Mouse (Mus musculus): Measurements from ENCODE around the gene Syn3. TPM values are rescaled to one million over a fixed set of nuclear protein-coding genes. Genes with fewer than 3 reads are reported as not detected.

Gene Syn3
- polyA plus RNA-seq, 2 experiments, result 0.11 to 0.14 TPM

DNA sequence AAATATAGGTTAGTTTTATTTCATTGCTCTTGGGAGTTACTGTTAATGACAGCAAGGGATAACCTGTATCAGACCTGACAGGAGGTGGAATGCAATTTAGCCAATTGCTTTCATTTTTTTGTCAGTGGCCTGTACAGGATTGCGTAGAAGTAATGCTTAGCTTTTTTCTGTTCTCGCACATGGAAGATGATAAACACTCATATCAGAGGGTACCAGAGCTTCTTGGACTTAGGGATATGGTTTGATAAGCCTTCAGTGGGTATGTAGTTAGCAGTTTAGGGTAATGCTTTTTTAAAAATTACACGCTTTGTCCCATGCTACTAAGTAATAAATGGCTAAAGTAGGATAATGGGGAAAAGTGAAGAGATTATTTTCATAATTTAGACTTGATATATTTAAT, 472.3 kb downstream of the Syn3 start:
- ATAC-seq (ENCODE audit: insufficient read depth) (peak; percentile 80), DNase-seq (ENCODE audit: low read depth in 3 of 3, low spot score in 3 of 3) (peak; percentile 87 to 93 (median 87))
- no peaks in the 10 kb centered on the region for H3K9me3 ChIP-seq (ENCODE audit: control insufficient read depth, low read length)
- H3K4me3 ChIP-seq (ENCODE audit: insufficient read depth in 1 of 2, low read depth in 2 of 2, low read length in 2 of 2), result peak overlapping the region in 1 of 2 experiments; percentile 38; a peak in 2 of 4 replicates
- peaks cover 21 to 31% of the 10 kb centered on the region in 2 experiments for H3K4me1 ChIP-seq (replicated peaks; ENCODE audit: control insufficient read depth in 2 of 2, insufficient read depth in 2 of 2, low read length in 1 of 2)
- H3K27ac ChIP-seq, result peak overlapping the region; percentile 98
- no peak overlapping the region; the same call in 1 of the 2 replicates for H3K9ac ChIP-seq (replicated peaks)
- peak overlapping the region; percentile 90 for H3K4me2 ChIP-seq (ENCODE audit: low read depth)
- H3K36me3 ChIP-seq (replicated peaks; ENCODE audit: control insufficient read depth, insufficient read depth, low read depth), result peaks cover 47% of the 10 kb centered on the region
- no peaks in the 10 kb centered on the region for H3K27me3 ChIP-seq (ENCODE audit: control insufficient read depth, insufficient read depth, low read length)
- no peak for TF ChIP-seq CTCF (IDR thresholded peaks at IDR 0.05; ENCODE audit: low read depth)
- peak; percentile 98 for TF ChIP-seq EP300 (IDR thresholded peaks at IDR 0.05; ENCODE audit: low read depth)
- WGBS (ENCODE audit: insufficient replicate concordance), result 8% methylated on average over 3 of the region's 3 CpGs

DNA sequence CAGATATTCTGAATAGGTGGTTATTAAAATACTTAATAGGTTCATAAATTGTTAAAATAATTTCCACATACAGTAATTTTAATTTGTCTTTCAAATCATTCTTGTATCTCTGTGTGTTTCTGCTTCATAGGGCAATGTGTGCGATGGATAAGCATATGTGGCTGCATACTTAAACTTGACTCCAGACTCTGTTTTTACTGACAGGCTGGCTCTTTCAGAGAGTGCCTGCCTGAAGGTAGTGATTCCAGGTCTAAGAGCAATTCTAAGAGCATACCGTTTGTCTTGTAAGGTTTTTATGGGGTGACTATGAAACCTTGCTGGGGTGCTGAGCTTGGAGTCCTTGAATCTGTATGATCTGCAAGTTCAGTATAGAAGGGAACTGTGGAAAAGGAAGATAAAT, 472.8 kb downstream of the Syn3 start:
- Histone ChIP-seq H3K27ac (peak overlapping the region; percentile 98), H3K4me3 (ENCODE audit: insufficient read depth in 1 of 2, low read depth in 2 of 2, low read length in 2 of 2) (peak overlapping the region; percentile 2 to 38; a peak in 3 of 4 replicates), H3K9ac (replicated peaks) (peak overlapping the region; percentile 27), H3K4me1 (replicated peaks; ENCODE audit: control insufficient read depth in 2 of 2, insufficient read depth in 2 of 2, low read length in 1 of 2) (peaks cover 21 to 33% of the 10 kb centered on the region in 2 experiments), H3K4me2 (ENCODE audit: low read depth) (peak overlapping the region; percentile 90), H3K27me3 (ENCODE audit: control insufficient read depth, insufficient read depth, low read length) (no peaks in the 10 kb centered on the region), H3K9me3 (ENCODE audit: control insufficient read depth, low read length) (no peaks in the 10 kb centered on the region), H3K36me3 (replicated peaks; ENCODE audit: control insufficient read depth, insufficient read depth, low read depth) (peaks cover 43% of the 10 kb centered on the region)
- TF ChIP-seq CTCF (IDR thresholded peaks at IDR 0.05; ENCODE audit: low read depth), result no peak
- peak; percentile 37 to 57 (median 55) for DNase-seq (ENCODE audit: low read depth in 3 of 3, low spot score in 3 of 3)
- WGBS (ENCODE audit: insufficient replicate concordance), result 21% methylated on average over 2 of the region's 2 CpGs
- peak; percentile 25; the same call in 1 of the 2 replicates for ATAC-seq (ENCODE audit: insufficient read depth)

DNA sequence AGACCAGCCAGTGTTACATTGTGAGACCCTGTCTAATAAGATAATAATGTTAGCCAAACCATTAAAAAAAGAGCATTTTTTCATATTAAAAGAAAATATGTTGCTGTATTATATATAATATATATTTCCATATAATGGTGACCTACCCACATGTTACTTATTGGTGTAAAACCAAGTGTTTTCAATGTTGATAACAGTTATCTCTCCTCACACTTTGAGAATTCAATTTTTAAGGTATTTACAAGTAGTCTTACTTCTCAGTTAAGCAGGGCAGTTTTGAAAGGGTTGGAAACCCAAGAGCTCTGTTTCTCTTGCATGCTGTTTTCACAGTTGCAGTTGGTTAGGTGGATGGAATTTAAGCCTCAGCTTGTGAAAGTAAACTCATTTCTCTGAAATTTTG, 475.5 kb downstream of the Syn3 start:
- TF ChIP-seq EP300 (IDR thresholded peaks at IDR 0.05; ENCODE audit: low read depth) (peak; percentile 62), CTCF (IDR thresholded peaks at IDR 0.05; ENCODE audit: low read depth) (no peak)
- H3K27ac ChIP-seq, result peak overlapping the region; percentile 90
- H3K36me3 ChIP-seq (replicated peaks; ENCODE audit: control insufficient read depth, insufficient read depth, low read depth), result peaks cover 17% of the 10 kb centered on the region
- H3K9me3 ChIP-seq (ENCODE audit: control insufficient read depth, low read length), result no peaks in the 10 kb centered on the region
- no peaks in the 10 kb centered on the region for H3K27me3 ChIP-seq (ENCODE audit: control insufficient read depth, insufficient read depth, low read length)
- H3K4me2 ChIP-seq (ENCODE audit: low read depth), result peak overlapping the region; percentile 90
- peak overlapping the region; percentile 74 to 77 for H3K4me3 ChIP-seq (ENCODE audit: insufficient read depth in 1 of 2, low read depth in 2 of 2, low read length in 2 of 2)
- ATAC-seq (ENCODE audit: insufficient read depth) (no peak), DNase-seq (ENCODE audit: low read depth in 3 of 3, low spot score in 3 of 3) (peak in 2 of 3 experiments; percentile 33 to 36)
- peak overlapping the region; percentile 87 for H3K9ac ChIP-seq (replicated peaks)
- H3K4me1 ChIP-seq (replicated peaks; ENCODE audit: control insufficient read depth in 2 of 2, insufficient read depth in 2 of 2, low read length in 1 of 2), result peaks cover 21 to 33% of the 10 kb centered on the region in 2 experiments

DNA sequence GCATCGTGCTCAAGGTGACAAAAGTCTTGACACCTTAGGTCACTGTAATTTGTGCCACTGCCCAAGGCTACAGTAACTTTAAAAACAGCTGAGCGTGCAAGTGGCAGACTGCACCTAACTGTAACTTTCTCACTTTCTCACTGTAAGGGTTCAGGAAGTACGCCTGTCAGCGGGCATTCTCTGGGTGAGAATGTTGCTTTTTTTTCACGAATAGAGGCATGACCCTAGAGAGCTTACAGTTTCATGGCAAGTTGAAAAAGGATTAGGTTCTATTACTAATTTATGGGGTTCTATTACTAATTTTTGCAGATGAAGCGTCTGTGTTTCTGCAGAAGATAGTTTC, 476.3 kb downstream of the Syn3 start:
- H3K9me3 ChIP-seq (ENCODE audit: control insufficient read depth, low read length), result no peaks in the 10 kb centered on the region
- under 1% methylated on average over 6 of the region's 6 CpGs for WGBS (ENCODE audit: insufficient replicate concordance)
- H3K27me3 ChIP-seq (ENCODE audit: control insufficient read depth, insufficient read depth, low read length), result no peaks in the 10 kb centered on the region
- peak overlapping the region; percentile 74 to 77 for H3K4me3 ChIP-seq (ENCODE audit: insufficient read depth in 1 of 2, low read depth in 2 of 2, low read length in 2 of 2)
- H3K36me3 ChIP-seq (replicated peaks; ENCODE audit: control insufficient read depth, insufficient read depth, low read depth), result peaks cover 12% of the 10 kb centered on the region
- TF ChIP-seq CTCF (IDR thresholded peaks at IDR 0.05; ENCODE audit: low read depth) (no peak), EP300 (IDR thresholded peaks at IDR 0.05; ENCODE audit: low read depth) (peak; percentile 34; the same call in 1 of the 2 replicates)
- H3K27ac ChIP-seq, result peak overlapping the region; percentile 90
- H3K4me2 ChIP-seq (ENCODE audit: low read depth), result peak overlapping the region; percentile 90
- H3K9ac ChIP-seq (replicated peaks), result peak overlapping the region; percentile 87
- peak in 1 of 3 experiments; percentile 48 for DNase-seq (ENCODE audit: low read depth in 3 of 3, low spot score in 3 of 3)
- ATAC-seq (ENCODE audit: insufficient read depth), result peak; percentile 7; the same call in 1 of the 2 replicates
- H3K4me1 ChIP-seq (replicated peaks; ENCODE audit: control insufficient read depth in 2 of 2, insufficient read depth in 2 of 2, low read length in 1 of 2), result peaks cover 21 to 31% of the 10 kb centered on the region in 2 experiments

DNA sequence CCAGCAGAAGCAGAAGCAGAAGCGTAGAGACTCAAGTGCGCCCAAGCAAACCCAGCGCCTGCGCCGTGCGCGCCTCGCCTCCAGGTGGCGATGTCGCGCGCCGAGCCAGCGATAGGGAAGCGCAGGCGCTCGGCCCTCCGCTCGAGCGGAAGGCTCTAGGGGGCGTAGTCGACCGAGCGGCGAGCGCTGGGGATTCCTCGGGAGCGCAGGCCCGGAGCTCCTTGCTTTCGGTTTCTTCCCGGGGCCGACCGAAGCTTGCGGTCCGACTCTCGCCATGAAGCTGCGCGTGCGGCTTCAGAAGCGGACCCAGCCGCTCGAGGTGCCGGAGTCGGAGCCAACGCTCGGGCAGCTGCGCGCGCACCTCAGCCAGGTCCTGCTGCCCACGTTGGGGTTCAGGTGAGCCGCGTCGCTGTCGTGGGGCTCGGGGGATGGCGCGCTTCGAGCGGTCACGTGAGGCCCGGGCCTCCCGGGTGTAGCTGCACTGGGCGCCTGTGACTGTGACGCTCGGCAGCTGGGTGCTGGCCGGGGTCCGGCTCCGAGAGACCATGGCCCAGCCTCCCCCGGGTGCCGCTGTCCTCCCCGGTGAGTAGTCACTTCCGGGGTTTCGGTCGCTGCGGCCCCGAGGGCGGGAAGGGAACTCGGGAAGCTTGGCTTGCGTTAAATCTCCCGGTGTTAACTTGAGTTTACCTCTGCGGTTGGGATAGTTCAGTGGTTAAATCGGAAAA, 476.8 kb downstream of the Syn3 start, which contains the start of gene Fbxo7:
Fbxo7 (plus strand) TSS at position 224 of the 725 bp plus-strand sequence.
- peak within 1 kb of the TSS; percentile 90 for H3K4me2 ChIP-seq (ENCODE audit: low read depth)
- no peaks in the 10 kb centered on the region for H3K9me3 ChIP-seq (ENCODE audit: control insufficient read depth, low read length)
- under 1% methylated on average over 82 of the region's 82 CpGs for WGBS (ENCODE audit: insufficient replicate concordance)
- peaks cover 12% of the 10 kb centered on the region for H3K36me3 ChIP-seq (replicated peaks; ENCODE audit: control insufficient read depth, insufficient read depth, low read depth)
- DNase-seq (ENCODE audit: low read depth in 3 of 3, low spot score in 3 of 3) (peak; percentile 79 to 84 (median 82)), ATAC-seq (ENCODE audit: insufficient read depth) (peak; percentile 83)
- TF ChIP-seq EP300 (IDR thresholded peaks at IDR 0.05; ENCODE audit: low read depth) (no peak; the same call in 1 of the 2 replicates), CTCF (IDR thresholded peaks at IDR 0.05; ENCODE audit: low read depth) (peak; percentile 98)
- peak within 1 kb of the TSS; percentile 87 for H3K9ac ChIP-seq (replicated peaks)
- no peaks in the 10 kb centered on the region for H3K27me3 ChIP-seq (ENCODE audit: control insufficient read depth, insufficient read depth, low read length)
- H3K27ac ChIP-seq, result peak within 1 kb of the TSS; percentile 90
- H3K4me3 ChIP-seq (ENCODE audit: insufficient read depth in 1 of 2, low read depth in 2 of 2, low read length in 2 of 2), result peak within 1 kb of the TSS; percentile 74 to 77
- peaks cover 17 to 26% of the 10 kb centered on the region in 2 experiments for H3K4me1 ChIP-seq (replicated peaks; ENCODE audit: control insufficient read depth in 2 of 2, insufficient read depth in 2 of 2, low read length in 1 of 2)
